Mouse (Mus musculus): ENCODE data around the gene Rab6a. TPM values are rescaled to one million over a fixed set of nuclear protein-coding genes. Genes with fewer than 3 reads are reported as not detected.
A peak's percentile ranks its signal among the peaks of the same experiment; 100 is the strongest.
"Not testable (repeated sequence)": the region's sequence is repeated elsewhere in the genome, so short reads cannot be mapped to it uniquely, and the experiment has no call there.

Gene Rab6a
- polyA plus RNA-seq (2012; ENCODE audit: insufficient read depth, insufficient read length, low replicate concordance, missing spikeins) = not detected in 2 replicates

DNA sequence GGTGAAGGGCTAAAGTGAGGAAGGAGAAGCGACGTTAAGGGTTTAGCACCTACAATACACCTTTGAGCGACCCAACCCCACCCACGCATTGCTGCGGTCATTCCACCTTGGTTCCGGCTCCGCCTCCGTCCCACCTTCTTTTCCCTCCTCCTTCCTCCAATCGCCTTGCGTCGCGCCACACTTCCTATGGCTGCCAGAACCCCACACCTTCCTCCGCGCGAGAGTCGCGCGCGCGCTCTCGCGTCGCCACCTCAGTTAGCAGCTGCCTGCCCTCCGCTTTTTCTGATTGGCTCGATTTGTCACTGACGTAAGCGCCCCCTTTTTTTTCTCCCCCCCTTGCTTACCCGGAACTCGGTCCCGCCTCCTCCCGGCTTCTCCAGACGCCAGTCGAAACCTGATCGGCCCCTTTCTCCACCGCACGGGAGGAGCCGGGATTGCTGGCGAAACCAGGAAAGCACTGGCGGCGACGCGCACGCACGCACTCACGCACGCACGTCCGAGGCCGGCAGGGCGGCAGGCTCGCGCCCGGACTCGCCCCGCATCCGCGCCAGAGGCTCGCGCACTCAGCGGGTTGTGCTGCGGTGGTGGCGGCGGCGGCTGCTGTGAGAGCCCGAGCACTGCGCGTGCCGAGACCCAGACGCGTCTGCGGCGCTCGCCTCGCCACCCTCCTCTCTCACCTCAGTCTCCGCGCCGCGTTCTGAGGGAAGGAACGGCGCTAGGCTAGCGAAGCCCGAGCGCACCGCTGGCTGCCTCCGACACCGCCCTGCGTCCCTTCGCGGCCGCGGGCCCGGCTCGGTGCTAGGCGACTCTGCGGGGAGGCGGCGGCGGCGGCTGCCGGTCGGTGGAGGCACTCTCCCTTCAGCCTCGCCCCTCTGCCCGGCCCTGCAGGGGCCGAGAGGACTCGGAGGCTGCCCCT lies at the start of gene Rab6a:
Gene Rab6a (plus strand): TSS at position 197 of the 916 bp plus-strand sequence.
- WGBS = under 1% methylated on average over 105 of the region's 105 CpGs
- H3K4me3 ChIP-seq (ENCODE audit: insufficient read depth, low read depth, low read length) = peak within 1 kb of the TSS; percentile 88
- H3K4me1 ChIP-seq (ENCODE audit: control insufficient read depth, insufficient read depth, low read length) = no peaks in the 10 kb centered on the region
- H3K27ac ChIP-seq (ENCODE audit: insufficient read depth, low read depth, low read length) = peak within 1 kb of the TSS; percentile 93
- peak; percentile 88 for TF ChIP-seq POLR2A (IDR thresholded peaks at IDR 0.05; ENCODE audit: insufficient read depth, low read depth, low read length)
- no peak for TF ChIP-seq CTCF (IDR thresholded peaks at IDR 0.05; ENCODE audit: insufficient read depth, low read depth, low read length)

DNA sequence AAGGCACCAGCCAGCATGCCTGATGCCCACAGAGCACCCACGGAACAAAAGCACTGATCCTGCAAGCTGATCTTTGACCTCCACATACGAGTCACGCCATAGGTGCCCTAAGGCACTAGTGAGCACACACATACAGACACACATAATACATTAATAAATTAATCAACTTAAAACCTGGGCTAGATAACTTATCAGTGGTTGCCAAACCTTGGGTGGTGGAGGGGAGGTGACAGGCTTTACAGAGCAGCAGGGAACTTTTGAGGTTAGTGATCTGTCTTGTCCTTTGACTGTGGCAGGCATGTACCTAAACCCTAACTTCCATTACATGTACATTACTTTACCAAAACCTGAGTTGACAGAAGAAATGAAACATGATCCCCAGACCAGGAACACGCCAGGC lies 47.9 kb upstream of the Rab6a start:
- 95% methylated on average over 4 of the region's 4 CpGs for WGBS
- H3K4me3 ChIP-seq (ENCODE audit: insufficient read depth, low read depth, low read length) = no peak overlapping the region
- TF ChIP-seq POLR2A (IDR thresholded peaks at IDR 0.05; ENCODE audit: insufficient read depth, low read depth, low read length) (no peak), CTCF (IDR thresholded peaks at IDR 0.05; ENCODE audit: insufficient read depth, low read depth, low read length) (no peak)
- H3K27ac ChIP-seq (ENCODE audit: insufficient read depth, low read depth, low read length) = no peak overlapping the region
- peaks cover 5% of the 10 kb centered on the region for H3K4me1 ChIP-seq (ENCODE audit: control insufficient read depth, insufficient read depth, low read length)

DNA sequence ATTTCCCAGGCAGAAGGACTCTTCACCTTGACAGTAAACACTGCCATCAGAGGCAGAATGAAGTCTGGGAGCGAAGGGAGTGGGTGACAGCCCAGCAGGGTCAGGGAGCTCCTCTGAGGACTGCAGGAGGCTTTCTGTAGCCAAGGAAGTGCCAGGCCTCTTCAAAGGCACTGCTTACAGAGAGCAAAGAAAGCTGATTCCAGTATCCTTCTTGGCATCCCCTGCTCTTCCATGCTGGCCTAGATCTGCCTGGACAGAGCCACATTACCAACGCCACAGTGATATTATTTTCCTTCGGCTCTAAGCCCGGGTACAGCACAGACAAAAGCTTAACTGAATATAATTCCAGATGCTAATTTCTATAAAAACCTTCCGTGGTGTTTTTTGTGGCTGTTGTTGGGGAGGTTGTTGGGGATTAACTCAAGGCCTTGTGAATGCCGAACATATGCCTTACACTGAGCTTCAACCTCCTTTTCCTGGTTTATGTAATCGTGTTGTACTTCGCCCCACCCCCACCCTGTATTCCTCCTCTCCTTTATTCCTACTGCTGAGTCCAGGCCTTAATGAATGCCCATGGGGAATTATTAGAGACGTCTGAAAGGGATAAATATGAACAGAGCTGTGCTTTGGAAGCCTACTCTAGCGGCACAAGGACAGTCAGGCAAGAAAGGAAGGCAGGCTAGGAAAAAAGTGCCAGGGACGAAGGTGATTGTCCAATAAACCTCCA lies 45.2 kb upstream of the Rab6a start:
- no peak overlapping the region for H3K4me3 ChIP-seq (ENCODE audit: insufficient read depth, low read depth, low read length)
- TF ChIP-seq POLR2A (IDR thresholded peaks at IDR 0.05; ENCODE audit: insufficient read depth, low read depth, low read length) (no peak), CTCF (IDR thresholded peaks at IDR 0.05; ENCODE audit: insufficient read depth, low read depth, low read length) (no peak)
- WGBS = 69% methylated on average over 11 of the region's 11 CpGs
- peak overlapping the region; percentile 67 for H3K27ac ChIP-seq (ENCODE audit: insufficient read depth, low read depth, low read length)
- peaks cover 3% of the 10 kb centered on the region; the same call in 1 of the 2 replicates for H3K4me1 ChIP-seq (ENCODE audit: control insufficient read depth, insufficient read depth, low read length)

DNA sequence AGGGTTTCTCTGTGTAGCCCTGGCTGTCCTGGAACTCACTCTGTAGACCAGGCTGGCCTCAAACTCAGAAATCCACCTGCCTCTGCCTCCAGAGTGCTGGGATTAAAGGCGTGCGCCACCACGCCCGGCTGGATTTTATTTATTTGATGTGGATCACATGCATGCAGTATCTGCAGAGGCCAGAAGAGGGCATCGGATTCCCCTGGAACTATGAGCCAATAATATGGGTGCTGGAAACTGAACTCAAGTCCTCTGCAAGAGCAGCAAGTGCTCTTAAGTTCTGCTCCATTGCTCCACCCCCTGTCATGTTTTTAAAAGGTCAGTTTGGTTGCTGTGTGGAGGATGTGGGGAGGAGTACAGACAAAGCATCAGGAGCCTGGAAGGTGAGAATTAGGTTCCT lies 40.0 kb upstream of the Rab6a start:
- H3K27ac ChIP-seq (ENCODE audit: insufficient read depth, low read depth, low read length); H3K4me1 ChIP-seq (ENCODE audit: control insufficient read depth, insufficient read depth, low read length); H3K4me3 ChIP-seq (ENCODE audit: insufficient read depth, low read depth, low read length): not testable (repeated sequence)
- 82% methylated on average over 5 of the region's 5 CpGs for WGBS

DNA sequence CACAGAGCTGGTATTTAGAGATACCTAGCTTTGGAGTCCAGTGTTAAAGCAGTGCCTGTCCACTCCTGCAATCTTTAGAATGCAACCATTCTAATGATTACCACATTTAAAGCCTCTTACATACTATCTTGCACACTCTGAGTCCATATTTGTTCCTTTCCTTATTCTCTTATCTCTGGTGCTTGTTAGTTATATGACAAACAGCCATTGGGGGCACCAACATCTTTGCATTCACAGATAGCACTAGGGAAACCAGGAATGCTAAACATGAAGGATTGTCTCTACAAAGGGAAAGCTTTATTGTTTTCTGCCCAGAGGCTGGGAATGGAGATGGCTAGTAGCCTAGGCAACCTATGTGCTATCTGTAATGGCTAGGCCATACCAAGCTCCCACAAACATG lies 37.3 kb upstream of the Rab6a start:
- TF ChIP-seq POLR2A (IDR thresholded peaks at IDR 0.05; ENCODE audit: insufficient read depth, low read depth, low read length) (no peak), CTCF (IDR thresholded peaks at IDR 0.05; ENCODE audit: insufficient read depth, low read depth, low read length) (no peak)
- Histone ChIP-seq H3K4me3 (ENCODE audit: insufficient read depth, low read depth, low read length) (no peak overlapping the region), H3K27ac (ENCODE audit: insufficient read depth, low read depth, low read length) (no peak overlapping the region), H3K4me1 (ENCODE audit: control insufficient read depth, insufficient read depth, low read length) (no peaks in the 10 kb centered on the region)

DNA sequence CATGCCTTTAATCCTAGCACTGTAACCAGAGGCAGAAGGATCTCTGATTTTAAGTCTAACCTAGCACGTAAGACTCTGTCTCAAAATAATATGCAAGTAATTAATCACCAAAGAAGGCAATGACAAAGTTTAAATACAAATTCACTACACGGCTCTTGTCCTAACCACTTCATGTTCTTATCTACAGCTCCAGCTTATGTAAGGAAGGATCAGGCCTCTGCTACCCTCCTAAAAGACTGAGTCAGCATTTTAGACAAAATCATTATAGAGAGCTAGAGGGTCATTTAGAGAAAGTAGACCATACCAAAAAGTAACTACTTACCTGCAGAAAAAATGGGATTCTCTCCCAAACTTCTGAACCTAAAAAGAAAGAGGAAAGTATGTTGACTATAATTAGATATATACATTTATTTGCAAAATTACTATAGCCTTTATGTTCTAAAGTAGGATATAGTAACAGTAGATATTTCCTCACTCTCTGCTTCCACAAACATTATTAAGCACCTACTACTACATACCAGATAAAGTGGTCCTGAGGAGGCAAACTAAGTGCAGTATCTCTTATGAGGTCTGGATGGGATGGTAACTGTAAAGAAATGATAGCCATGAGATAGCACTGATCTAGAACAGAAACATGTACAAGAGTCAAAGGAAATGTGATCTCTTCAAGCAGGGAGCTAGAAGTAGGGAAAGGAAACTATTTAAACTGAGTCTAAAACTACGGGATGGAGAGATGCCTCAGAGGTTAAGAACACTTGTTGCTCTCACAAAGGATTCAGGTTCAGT lies 36.1 kb upstream of the Rab6a start:
- TF ChIP-seq CTCF (IDR thresholded peaks at IDR 0.05; ENCODE audit: insufficient read depth, low read depth, low read length) = no peak
- no peak for TF ChIP-seq POLR2A (IDR thresholded peaks at IDR 0.05; ENCODE audit: insufficient read depth, low read depth, low read length)
- H3K27ac ChIP-seq (ENCODE audit: insufficient read depth, low read depth, low read length) = no peak overlapping the region
- no peak overlapping the region for H3K4me3 ChIP-seq (ENCODE audit: insufficient read depth, low read depth, low read length)
- WGBS = 96% methylated on average over 3 of the region's 3 CpGs
- H3K4me1 ChIP-seq (ENCODE audit: control insufficient read depth, insufficient read depth, low read length) = no peaks in the 10 kb centered on the region

DNA sequence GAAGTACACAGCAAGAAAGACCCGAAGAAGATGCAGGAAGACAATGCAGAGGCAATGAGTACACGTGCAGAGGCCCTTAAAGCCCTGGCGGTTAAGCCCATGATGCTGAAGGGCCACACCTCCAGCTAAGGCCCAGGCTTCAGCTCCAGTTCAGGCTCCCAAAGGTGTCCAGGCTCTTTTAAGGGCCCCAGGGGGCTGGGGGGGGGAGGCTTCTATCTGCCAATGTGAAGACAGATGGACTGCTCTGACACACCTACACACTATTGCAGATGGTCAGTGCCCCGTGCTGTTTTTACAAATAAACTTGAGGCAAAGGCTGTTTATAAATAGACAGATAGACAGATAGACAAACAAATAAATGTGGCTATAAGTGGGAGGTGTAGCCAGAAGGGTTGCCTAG lies 35.1 kb upstream of the Rab6a start:
- Histone ChIP-seq H3K27ac (ENCODE audit: insufficient read depth, low read depth, low read length) (no peak overlapping the region), H3K4me3 (ENCODE audit: insufficient read depth, low read depth, low read length) (no peak overlapping the region), H3K4me1 (ENCODE audit: control insufficient read depth, insufficient read depth, low read length) (no peaks in the 10 kb centered on the region)
- TF ChIP-seq POLR2A (IDR thresholded peaks at IDR 0.05; ENCODE audit: insufficient read depth, low read depth, low read length) (no peak), CTCF (IDR thresholded peaks at IDR 0.05; ENCODE audit: insufficient read depth, low read depth, low read length) (no peak)
- WGBS = 94% methylated on average over 4 of the region's 4 CpGs

DNA sequence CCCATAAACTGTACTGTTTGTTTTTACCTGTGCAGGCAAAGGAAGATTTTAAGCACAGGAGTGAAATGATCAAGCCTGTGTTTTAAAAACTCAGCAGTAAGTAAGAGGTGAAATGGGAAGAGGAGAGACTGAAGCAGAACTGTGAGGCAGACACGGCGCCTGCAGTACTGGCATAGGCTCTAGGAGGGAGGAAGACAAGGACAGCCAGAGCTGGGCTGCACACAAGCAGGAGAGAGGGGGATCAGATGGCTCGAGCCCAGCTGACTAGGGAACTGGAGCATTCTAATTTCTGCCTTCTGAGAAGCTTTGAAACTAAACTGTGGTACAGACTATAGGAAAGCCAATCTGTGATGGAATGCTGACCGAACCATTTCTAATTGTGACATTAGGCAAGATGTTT lies 34.5 kb upstream of the Rab6a start:
- Histone ChIP-seq H3K4me3 (ENCODE audit: insufficient read depth, low read depth, low read length) (no peak overlapping the region), H3K27ac (ENCODE audit: insufficient read depth, low read depth, low read length) (no peak overlapping the region)
- WGBS = 89% methylated on average over 4 of the region's 4 CpGs

More for the DNA sequence above, 34.5 kb upstream of the Rab6a start:
- no peak for TF ChIP-seq POLR2A (IDR thresholded peaks at IDR 0.05; ENCODE audit: insufficient read depth, low read depth, low read length)
- TF ChIP-seq CTCF (IDR thresholded peaks at IDR 0.05; ENCODE audit: insufficient read depth, low read depth, low read length) = no peak
- H3K4me1 ChIP-seq (ENCODE audit: control insufficient read depth, insufficient read depth, low read length) = no peaks in the 10 kb centered on the region

Data from olfactory bulb, adult 2 months (tissue).